Comparison of ENCODE assay signal across 17 mouse cellular contexts in genomic region chr2:165248967-165249366, GRCm38 (mm10). TPM values are rescaled to one million over a fixed set of nuclear protein-coding genes. Genes with fewer than 3 reads are reported as not detected.
A peak's percentile ranks its signal among the peaks of the same experiment; 100 is the strongest.
DNase-seq lines count a peak whose midpoint lies in the region; ATAC-seq and TF ChIP-seq lines count a peak whose summit lies in the region.
"Had no signal": no experiment of that assay in that cellular context is flagged by ENCODE, and none has a peak within 500 bp of the region (broad histone marks: within the 10 kb centered on the region; RNA-seq: fewer than 3 reads in every experiment).

No protein-coding gene starts in this region.

- peak; percentile 84 for ATAC-seq in lung, embryonic 14.5 days (ENCODE audit: insufficient read depth)
- ATAC-seq: activated CD4-positive, CD25-positive, alpha-beta regulatory T cell, adult 4 months; inflammation-experienced regulatory T-cells, adult 6 months had no signal

- no peak overlapping the region for H3K9ac ChIP-seq in lung, embryonic 14.5 days
- H3K9ac ChIP-seq: neural tube, embryonic 13.5 days had no signal

- 15% methylated on average over 3 of the region's 3 CpGs for WGBS in lung, embryonic 14.5 days
- WGBS in lung, adult 2 months: 24% methylated on average over 3 of the region's 3 CpGs
- WGBS in embryonic facial prominence, embryonic 10.5 days: 13% methylated on average over 3 of the region's 3 CpGs

- H3K4me1 ChIP-seq in lung, embryonic 14.5 days (ENCODE audit: insufficient read depth): 0 out of 2 replicates have a peak, but pooled peaks cover 3% of the 10 kb centered on the region
- no peaks in the 10 kb centered on the region for H3K4me1 ChIP-seq in lung, adult 2 months (ENCODE audit: control insufficient read depth, insufficient read depth, low read length)
- H3K4me1 ChIP-seq in embryonic facial prominence, embryonic 10.5 days: peaks cover 31% of the 10 kb centered on the region

- no peaks in the 10 kb centered on the region for H3K36me3 ChIP-seq in lung, embryonic 14.5 days (ENCODE audit: insufficient read depth)
- no peaks in the 10 kb centered on the region for H3K36me3 ChIP-seq in embryonic facial prominence, embryonic 10.5 days (replicated peaks)
- H3K36me3 ChIP-seq: neural tube, embryonic 13.5 days had no signal

- H3K27me3 ChIP-seq in lung, embryonic 14.5 days (ENCODE audit: insufficient read depth, low read length): peaks cover 33% of the 10 kb centered on the region
- peaks cover 98% of the 10 kb centered on the region for H3K27me3 ChIP-seq in embryonic facial prominence, embryonic 10.5 days (replicated peaks; ENCODE audit: low read depth, poor library complexity, severe bottlenecking)

- DNase-seq in embryo, embryonic 10 days (ENCODE audit: low spot score): peak; percentile 35
- no peak for DNase-seq in embryo, embryonic 10.5 days (ENCODE audit: low spot score)
- DNase-seq in lung, embryonic 14.5 days: peak; percentile 86
- DNase-seq in lung, adult 2 months: no peak
- peak; percentile 33 for DNase-seq in embryonic facial prominence, embryonic 10.5 days (ENCODE audit: low spot score)
- peak; percentile 52 to 78 for DNase-seq in lung, postnatal 4 days
- DNase-seq in right cerebral cortex, postnatal 4 days: no peak
- DNase-seq in layer of hippocampus, adult 2 months (ENCODE audit: low spot score in 2 of 2): no peak
- DNase-seq: cerebellum, postnatal 36 days; kidney, postnatal 10 days; thymus, postnatal 14 days had no signal

- TF ChIP-seq POLR2A in lung, adult 2 months (IDR thresholded peaks at IDR 0.05; ENCODE audit: borderline replicate concordance, extremely low read depth, low read depth, low read length): no peak

- no peak overlapping the region for H3K4me3 ChIP-seq in lung, embryonic 14.5 days (ENCODE audit: low read depth, low read length)
- H3K4me3 ChIP-seq in lung, adult 2 months (replicated peaks; ENCODE audit: extremely low read depth, low read depth, low read length): no peak overlapping the region
- no peak overlapping the region for H3K4me3 ChIP-seq in embryonic facial prominence, embryonic 10.5 days
- H3K4me3 ChIP-seq in layer of hippocampus, adult 2 months: no peak overlapping the region
- H3K4me3 ChIP-seq: neural tube, embryonic 13.5 days had no signal

- H3K27ac ChIP-seq in lung, embryonic 14.5 days (ENCODE audit: low read depth): no peak overlapping the region
- no peak overlapping the region for H3K27ac ChIP-seq in embryonic facial prominence, embryonic 10.5 days (replicated peaks)
- no peak overlapping the region for H3K27ac ChIP-seq in layer of hippocampus, adult 2 months
- H3K27ac ChIP-seq: neural tube, embryonic 13.5 days had no signal

- no peaks in the 10 kb centered on the region for H3K9me3 ChIP-seq in lung, embryonic 14.5 days (ENCODE audit: low read depth, low read length)
- H3K9me3 ChIP-seq in embryonic facial prominence, embryonic 10.5 days: no peaks in the 10 kb centered on the region
- H3K9me3 ChIP-seq: neural tube, embryonic 13.5 days had no signal

- H3K4me2 ChIP-seq in lung, embryonic 14.5 days: no peak overlapping the region
- H3K4me2 ChIP-seq: heart, embryonic 11.5 days; liver, embryonic 11.5 days; neural tube, embryonic 13.5 days had no signal

- no peak for TF ChIP-seq CTCF in lung, embryonic 14.5 days (IDR thresholded peaks at IDR 0.05; ENCODE audit: low read depth)
- TF ChIP-seq CTCF in lung, adult 2 months (IDR thresholded peaks at IDR 0.05; ENCODE audit: insufficient read depth, low read length): no peak
- no peak for TF ChIP-seq CTCF in layer of hippocampus, adult 2 months (conservative IDR thresholded peaks at IDR 0.05)

RNA-seq across cellular contexts. Expression of gene Cdh22, which starts 14.3 kb away (rescaled TPM):
- polyA plus RNA-seq in lung, embryonic 14.5 days (2014; fragmentation: Nextera tagmentation; extraction: Ambion mirVana): 0.72 and 1.5 TPM in 2 replicates
- polyA plus RNA-seq in lung, adult 2 months (2012; rRNA removed): 2.0 and 3.0 TPM in 2 replicates
- polyA plus RNA-seq in embryonic facial prominence, embryonic 10.5 days (2016; fragmentation: Nextera tagmentation; extraction: Ambion mirVana): 0.91 and 1.1 TPM in 2 replicates
- total RNA-seq in layer of hippocampus, adult 2 months (2021): 10 to 100 TPM; 13.8 to 15.4 TPM
- total RNA-seq: megakaryocyte progenitor cell, adult 5-6 weeks had no signal
- polyA plus RNA-seq: activated CD4-positive, CD25-positive, alpha-beta regulatory T cell, adult 4 months; inflammation-experienced regulatory T-cells, adult 6 months had no signal

RNA-seq across cellular contexts. Expression of gene Slc35c2, which starts 38.7 kb away (rescaled TPM):
- polyA plus RNA-seq in lung, embryonic 14.5 days (2014; fragmentation: Nextera tagmentation; extraction: Ambion mirVana): 51.9 and 52.3 TPM in 2 replicates
- polyA plus RNA-seq in lung, adult 2 months (2012; rRNA removed): 52.3 and 55.0 TPM in 2 replicates
- polyA plus RNA-seq in embryonic facial prominence, embryonic 10.5 days (2016; fragmentation: Nextera tagmentation; extraction: Ambion mirVana): 59.2 and 64.6 TPM in 2 replicates
- 10 to 100 TPM; 94.6 to 98.4 TPM for total RNA-seq in layer of hippocampus, adult 2 months (2021)

Comparison
In these comparisons a context has a peak if more than half of its experiments do, and no peak if none do; other contexts are left out.
1. DNase-seq: peak in embryo, embryonic 10 days (single experiment), lung, embryonic 14.5 days (single experiment), embryonic facial prominence, embryonic 10.5 days (single experiment) and lung, postnatal 4 days (2 of 2); none in embryo, embryonic 10.5 days (single experiment), lung, adult 2 months (single experiment), right cerebral cortex, postnatal 4 days (single experiment) and layer of hippocampus, adult 2 months (0 of 2).